Mouse (Mus musculus): Measurements from ENCODE around the gene Fancg.

DNA sequence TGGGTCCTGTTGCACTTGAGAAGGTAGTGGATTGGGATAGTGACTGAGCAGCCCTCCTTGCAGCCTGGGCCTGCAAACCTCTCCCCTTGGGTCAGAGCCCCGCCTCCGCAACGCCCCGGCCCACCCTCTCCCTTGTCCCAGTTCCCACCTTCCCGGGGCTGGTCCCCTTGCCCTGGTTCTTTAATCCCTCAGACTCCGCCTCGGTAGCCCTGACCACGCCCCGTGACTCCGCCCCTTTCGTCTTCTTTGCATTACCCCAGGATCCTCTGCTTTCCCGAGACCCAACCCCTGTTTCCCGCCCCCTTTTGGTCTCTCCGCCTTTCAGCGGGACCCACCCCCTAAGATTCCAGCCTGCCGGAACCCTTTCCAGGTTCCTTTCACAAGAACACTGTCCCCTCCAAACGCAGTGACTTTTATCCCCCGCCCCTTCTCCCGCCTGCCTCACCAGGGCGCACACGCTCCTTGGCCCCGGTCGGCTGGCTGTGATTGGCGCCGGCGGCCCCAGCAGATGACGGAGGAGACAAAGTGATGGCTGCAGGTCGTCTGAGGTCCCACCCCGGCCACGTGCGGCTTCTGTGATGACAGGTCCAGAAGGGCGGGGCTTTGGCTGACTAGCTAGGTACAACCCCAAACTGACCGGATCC, 35.5 kb upstream of the Fancg start, which contains the start of gene Fam214b:
- TF ChIP-seq GATA1 (IDR thresholded peaks at IDR 0.05; ENCODE audit: borderline replicate concordance, low read length) (no peak), FLI1 (IDR thresholded peaks at IDR 0.05; ENCODE audit: low read length) (no peak)

All from megakaryocyte, embryonic 14.5 days (primary cell).